Mouse (Mus musculus): ENCODE measurements around the gene Ppp1ca. TPM values are rescaled to one million over a fixed set of nuclear protein-coding genes. Genes with fewer than 3 reads are reported as not detected.

Gene Ppp1ca
- polyA plus RNA-seq, 1 experiment from 2014 or later: 837 TPM

DNA sequence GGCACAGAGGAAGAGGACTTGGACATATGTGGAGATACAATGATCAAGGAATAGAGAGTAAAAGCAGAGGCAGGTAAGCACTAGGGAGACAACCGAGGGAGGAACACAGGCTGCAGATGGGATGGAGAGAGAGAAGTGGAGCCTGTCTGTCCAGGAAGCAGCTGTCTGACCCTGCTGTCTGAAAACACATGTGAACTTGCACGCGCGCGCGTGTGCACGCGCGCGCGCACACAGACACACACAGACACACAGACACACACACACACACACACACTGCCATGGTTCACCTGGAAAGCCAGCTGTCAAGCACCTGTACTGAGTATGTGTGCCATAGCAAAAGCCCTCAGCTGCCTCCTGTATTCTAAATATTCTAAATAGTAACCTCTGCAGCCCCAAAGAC lies 26.4 kb downstream of the Ppp1ca start:
- Histone ChIP-seq H3K4me2 (ENCODE audit: low read length) (peak overlapping the region; percentile 81; the same call in 1 of the 2 replicates), H3K36me3 (ENCODE audit: control insufficient read depth, insufficient read depth, low read length) (peaks cover 7% of the 10 kb centered on the region), H3K4me3 (ENCODE audit: low read depth, low read length) (no peak overlapping the region), H3K4me1 (replicated peaks; ENCODE audit: control insufficient read depth, insufficient read depth, low read length) (peaks cover 74% of the 10 kb centered on the region), H3K27me3 (replicated peaks; ENCODE audit: control insufficient read depth, insufficient read depth, low read length) (no peaks in the 10 kb centered on the region), H3K9ac (ENCODE audit: low read length) (no peak overlapping the region), H3K27ac (ENCODE audit: low read depth) (peak overlapping the region; percentile 94), H3K9me3 (ENCODE audit: control insufficient read depth, low read length) (no peaks in the 10 kb centered on the region)
- DNase-seq (ENCODE audit: low spot score): no peak
- ATAC-seq (replicated peaks; ENCODE audit: low FRiP score, low TSS enrichment, low read depth): no peak
- WGBS: 53% methylated on average over 11 of the region's 11 CpGs

DNA sequence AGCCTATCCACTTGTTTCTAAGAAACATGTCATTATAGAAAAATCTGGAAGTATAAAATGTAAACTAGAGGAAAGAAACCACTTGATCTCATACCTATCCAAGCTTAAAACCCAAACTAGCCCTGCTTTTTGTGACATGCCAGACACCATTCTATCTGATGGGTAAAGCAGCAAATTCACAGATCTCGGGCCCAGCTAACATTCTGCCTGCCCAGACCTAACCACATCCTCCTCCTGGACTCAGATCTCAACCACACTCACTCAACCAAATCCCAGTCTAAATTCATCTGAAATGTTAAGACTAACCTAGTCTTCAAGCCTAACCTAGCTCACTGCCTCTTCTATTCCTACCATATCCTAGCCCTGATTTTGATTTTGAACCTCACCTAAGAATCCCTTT lies 26.9 kb downstream of the Ppp1ca start:
- 56% methylated on average over 1 of the region's 1 CpGs for WGBS
- Histone ChIP-seq H3K9me3 (ENCODE audit: control insufficient read depth, low read length) (no peaks in the 10 kb centered on the region), H3K4me2 (ENCODE audit: low read length) (no peak overlapping the region), H3K4me1 (replicated peaks; ENCODE audit: control insufficient read depth, insufficient read depth, low read length) (peaks cover 69% of the 10 kb centered on the region), H3K27ac (ENCODE audit: low read depth) (0 out of 2 replicates have a peak overlapping the region, but pooled peaks have one; percentile 94), H3K9ac (ENCODE audit: low read length) (no peak overlapping the region), H3K27me3 (replicated peaks; ENCODE audit: control insufficient read depth, insufficient read depth, low read length) (no peaks in the 10 kb centered on the region), H3K36me3 (ENCODE audit: control insufficient read depth, insufficient read depth, low read length) (peaks cover 7% of the 10 kb centered on the region), H3K4me3 (ENCODE audit: low read depth, low read length) (no peak overlapping the region)
- DNase-seq (ENCODE audit: low spot score) (no peak), ATAC-seq (replicated peaks; ENCODE audit: low FRiP score, low TSS enrichment, low read depth) (no peak)

DNA sequence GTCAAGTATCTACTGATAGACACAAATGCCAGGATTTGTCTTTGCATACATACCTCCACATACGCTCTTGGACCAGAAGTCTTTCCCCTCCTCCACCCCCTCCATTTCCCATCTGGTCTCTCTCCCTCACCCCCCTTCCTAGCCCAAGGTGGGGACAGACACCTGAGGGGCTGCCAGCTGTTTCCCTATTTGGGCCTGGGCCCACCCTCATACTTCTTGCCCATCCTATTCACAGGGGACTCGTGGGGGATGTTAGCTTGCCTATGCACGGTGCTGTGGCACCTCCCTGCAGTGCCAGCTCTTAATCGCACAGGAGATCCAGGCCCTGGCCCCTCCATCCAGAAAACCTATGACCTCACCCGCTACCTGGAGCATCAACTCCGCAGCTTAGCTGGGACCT lies 28.1 kb downstream of the Ppp1ca start:
- 85% methylated on average over 6 of the region's 6 CpGs for WGBS
- Histone ChIP-seq H3K9ac (ENCODE audit: low read length) (no peak overlapping the region), H3K4me1 (replicated peaks; ENCODE audit: control insufficient read depth, insufficient read depth, low read length) (peaks cover 68% of the 10 kb centered on the region), H3K9me3 (ENCODE audit: control insufficient read depth, low read length) (no peaks in the 10 kb centered on the region), H3K27me3 (replicated peaks; ENCODE audit: control insufficient read depth, insufficient read depth, low read length) (no peaks in the 10 kb centered on the region), H3K4me3 (ENCODE audit: low read depth, low read length) (no peak overlapping the region), H3K27ac (ENCODE audit: low read depth) (peak overlapping the region; percentile 58; the same call in 1 of the 2 replicates), H3K36me3 (ENCODE audit: control insufficient read depth, insufficient read depth, low read length) (peaks cover 7% of the 10 kb centered on the region), H3K4me2 (ENCODE audit: low read length) (peak overlapping the region; percentile 25)
- DNase-seq (ENCODE audit: low spot score) (no peak), ATAC-seq (replicated peaks; ENCODE audit: low FRiP score, low TSS enrichment, low read depth) (no peak)

DNA sequence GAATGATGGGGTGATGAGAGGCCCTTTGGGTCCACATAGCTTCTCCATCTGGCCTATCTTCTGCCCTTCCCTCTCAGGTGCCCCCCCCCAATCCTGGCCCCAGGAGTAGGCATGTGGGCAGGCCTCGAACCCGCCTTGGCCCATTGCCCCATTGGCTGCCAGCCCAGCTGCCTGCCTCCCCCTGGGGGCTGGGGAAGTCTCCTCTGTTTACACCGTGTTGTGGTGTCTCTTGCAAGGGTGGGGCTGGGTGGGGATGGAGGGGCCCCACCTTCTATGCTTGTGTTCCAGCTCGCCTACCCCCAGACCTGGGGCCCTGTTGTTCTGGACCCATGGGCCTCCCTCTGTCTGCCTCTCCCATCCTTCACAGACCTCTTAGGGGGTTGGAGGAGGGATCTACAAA lies 28.6 kb downstream of the Ppp1ca start:
- Histone ChIP-seq H3K36me3 (ENCODE audit: control insufficient read depth, insufficient read depth, low read length) (peaks cover 7% of the 10 kb centered on the region), H3K9me3 (ENCODE audit: control insufficient read depth, low read length) (no peaks in the 10 kb centered on the region), H3K4me1 (replicated peaks; ENCODE audit: control insufficient read depth, insufficient read depth, low read length) (peaks cover 67% of the 10 kb centered on the region), H3K4me3 (ENCODE audit: low read depth, low read length) (no peak overlapping the region), H3K27me3 (replicated peaks; ENCODE audit: control insufficient read depth, insufficient read depth, low read length) (no peaks in the 10 kb centered on the region), H3K4me2 (ENCODE audit: low read length) (peak overlapping the region; percentile 25), H3K27ac (ENCODE audit: low read depth) (peak overlapping the region; percentile 58; the same call in 1 of the 2 replicates), H3K9ac (ENCODE audit: low read length) (no peak overlapping the region)
- WGBS: 39% methylated on average over 4 of the region's 4 CpGs
- DNase-seq (ENCODE audit: low spot score) (no peak), ATAC-seq (replicated peaks; ENCODE audit: low FRiP score, low TSS enrichment, low read depth) (no peak)

DNA sequence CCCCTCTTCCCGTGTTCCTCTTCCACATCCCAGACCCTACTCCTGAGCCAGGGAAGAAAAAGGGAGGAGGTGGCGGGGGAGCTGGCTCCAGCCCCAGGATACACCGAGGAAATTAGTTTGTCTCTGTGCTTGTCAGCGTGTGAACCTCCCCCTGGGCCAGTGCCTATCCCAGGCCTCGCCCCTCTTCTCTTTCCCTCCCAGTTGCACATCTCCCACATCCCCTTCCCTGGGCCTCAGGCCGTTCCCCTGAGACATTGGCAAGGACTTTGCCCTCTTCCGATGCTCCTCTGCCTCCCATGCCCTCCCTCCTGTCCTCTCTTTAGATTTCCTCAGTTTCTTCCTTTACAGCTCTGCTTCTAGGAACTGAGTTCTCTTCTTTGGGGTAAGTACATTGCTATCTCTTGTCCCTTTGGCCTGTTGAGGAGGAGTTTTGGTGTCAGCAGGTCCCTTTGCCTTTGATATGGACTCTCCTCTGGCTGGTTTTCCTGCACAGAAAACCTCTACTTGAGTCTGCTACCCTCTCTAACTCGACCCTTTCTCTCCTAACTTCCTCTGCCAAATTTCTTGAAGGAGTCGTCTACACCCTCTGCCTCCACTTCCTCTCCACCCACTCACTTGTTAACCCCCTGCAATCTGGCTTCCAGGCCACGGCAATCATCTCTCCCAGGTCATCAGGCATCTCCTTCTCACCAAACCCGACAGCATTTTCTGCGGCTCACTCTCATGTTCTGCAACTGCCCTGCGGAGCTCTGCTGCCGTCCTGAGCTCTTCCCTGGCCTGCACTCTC lies 29.3 kb downstream of the Ppp1ca start:
- 14% methylated on average over 14 of the region's 14 CpGs for WGBS
- peaks cover 7% of the 10 kb centered on the region for H3K36me3 ChIP-seq (ENCODE audit: control insufficient read depth, insufficient read depth, low read length)
- H3K9ac ChIP-seq (ENCODE audit: low read length): peak overlapping the region; percentile 25; the same call in 1 of the 2 replicates
- peaks cover 62% of the 10 kb centered on the region for H3K4me1 ChIP-seq (replicated peaks; ENCODE audit: control insufficient read depth, insufficient read depth, low read length)
- H3K4me3 ChIP-seq (ENCODE audit: low read depth, low read length): no peak overlapping the region
- peak overlapping the region; percentile 25 for H3K4me2 ChIP-seq (ENCODE audit: low read length)
- DNase-seq (ENCODE audit: low spot score): no peak
- no peaks in the 10 kb centered on the region for H3K9me3 ChIP-seq (ENCODE audit: control insufficient read depth, low read length)
- no peaks in the 10 kb centered on the region for H3K27me3 ChIP-seq (replicated peaks; ENCODE audit: control insufficient read depth, insufficient read depth, low read length)
- H3K27ac ChIP-seq (ENCODE audit: low read depth): peak overlapping the region; percentile 58; the same call in 1 of the 2 replicates
- peak; percentile 60 for ATAC-seq (replicated peaks; ENCODE audit: low FRiP score, low TSS enrichment, low read depth)

DNA sequence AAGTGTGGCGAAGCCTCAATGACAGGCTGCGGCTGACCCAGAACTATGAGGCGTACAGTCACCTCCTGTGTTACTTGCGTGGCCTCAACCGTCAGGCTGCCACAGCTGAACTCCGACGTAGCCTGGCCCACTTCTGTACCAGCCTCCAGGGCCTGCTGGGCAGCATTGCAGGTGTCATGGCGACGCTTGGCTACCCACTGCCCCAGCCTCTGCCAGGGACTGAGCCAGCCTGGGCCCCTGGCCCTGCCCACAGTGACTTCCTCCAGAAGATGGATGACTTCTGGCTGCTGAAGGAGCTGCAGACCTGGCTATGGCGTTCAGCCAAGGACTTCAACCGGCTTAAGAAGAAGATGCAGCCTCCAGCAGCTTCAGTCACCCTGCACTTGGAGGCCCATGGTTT lies 30.3 kb downstream of the Ppp1ca start:
- DNase-seq (ENCODE audit: low spot score): no peak
- Histone ChIP-seq H3K27ac (ENCODE audit: low read depth) (no peak overlapping the region), H3K4me1 (replicated peaks; ENCODE audit: control insufficient read depth, insufficient read depth, low read length) (peaks cover 53% of the 10 kb centered on the region), H3K27me3 (replicated peaks; ENCODE audit: control insufficient read depth, insufficient read depth, low read length) (no peaks in the 10 kb centered on the region), H3K4me2 (ENCODE audit: low read length) (peak overlapping the region; percentile 13; the same call in 1 of the 2 replicates), H3K4me3 (ENCODE audit: low read depth, low read length) (no peak overlapping the region), H3K36me3 (ENCODE audit: control insufficient read depth, insufficient read depth, low read length) (peaks cover 7% of the 10 kb centered on the region), H3K9ac (ENCODE audit: low read length) (no peak overlapping the region), H3K9me3 (ENCODE audit: control insufficient read depth, low read length) (no peaks in the 10 kb centered on the region)
- ATAC-seq (replicated peaks; ENCODE audit: low FRiP score, low TSS enrichment, low read depth): no peak
- 64% methylated on average over 11 of the region's 11 CpGs for WGBS

DNA sequence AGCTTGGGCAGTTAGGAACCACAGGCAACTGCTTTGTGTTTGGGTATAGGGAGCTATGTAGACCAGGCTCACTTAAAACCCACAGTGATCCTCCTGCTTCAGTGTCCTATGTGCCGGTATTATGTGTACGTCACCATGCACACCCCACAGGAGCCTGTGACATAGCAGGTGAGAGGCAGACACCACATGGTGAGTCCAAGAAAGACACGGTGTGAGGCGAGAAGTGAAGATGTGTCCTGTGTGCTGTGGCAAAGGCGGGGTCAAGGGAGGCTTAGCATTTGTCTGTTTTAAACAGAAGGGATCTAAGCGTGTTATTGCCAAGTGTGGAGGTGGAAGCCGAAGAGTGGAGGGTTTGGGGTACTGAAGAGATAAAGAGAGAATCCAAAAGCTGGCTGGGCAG lies 34.9 kb downstream of the Ppp1ca start:
- DNase-seq (ENCODE audit: low spot score) (no peak), ATAC-seq (replicated peaks; ENCODE audit: low FRiP score, low TSS enrichment, low read depth) (no peak)
- no peaks in the 10 kb centered on the region for H3K9me3 ChIP-seq (ENCODE audit: control insufficient read depth, low read length)
- peaks cover 7% of the 10 kb centered on the region for H3K36me3 ChIP-seq (ENCODE audit: control insufficient read depth, insufficient read depth, low read length)
- H3K4me2 ChIP-seq (ENCODE audit: low read length): no peak overlapping the region
- no peaks in the 10 kb centered on the region for H3K27me3 ChIP-seq (replicated peaks; ENCODE audit: control insufficient read depth, insufficient read depth, low read length)
- no peak overlapping the region for H3K4me3 ChIP-seq (ENCODE audit: low read depth, low read length)
- H3K27ac ChIP-seq (ENCODE audit: low read depth): no peak overlapping the region
- H3K9ac ChIP-seq (ENCODE audit: low read length): no peak overlapping the region
- 90% methylated on average over 7 of the region's 7 CpGs for WGBS
- peaks cover 22% of the 10 kb centered on the region for H3K4me1 ChIP-seq (replicated peaks; ENCODE audit: control insufficient read depth, insufficient read depth, low read length)

DNA sequence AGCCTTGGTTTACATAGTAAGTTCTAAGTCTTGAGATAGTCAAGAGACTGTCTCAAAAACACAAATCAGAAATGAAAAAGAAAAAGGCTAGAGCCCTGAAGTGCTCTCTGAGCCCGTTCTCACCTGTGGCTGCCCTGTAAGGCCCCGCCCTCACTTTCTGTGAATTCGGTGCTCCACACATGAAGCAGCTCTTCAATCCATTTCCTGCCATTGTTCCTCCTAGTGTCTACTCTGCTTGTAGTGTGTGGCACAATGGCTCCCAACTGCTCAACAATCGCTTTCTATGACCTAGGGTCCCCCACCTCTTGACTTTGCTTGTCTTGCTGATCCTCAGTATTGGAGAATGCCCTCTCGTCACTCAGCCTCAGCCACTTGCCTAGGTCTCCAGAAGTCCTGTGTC lies 35.6 kb downstream of the Ppp1ca start:
- no peak for ATAC-seq (replicated peaks; ENCODE audit: low FRiP score, low TSS enrichment, low read depth)

More for the DNA sequence above, 35.6 kb downstream of the Ppp1ca start:
- H3K4me2 ChIP-seq (ENCODE audit: low read length): no peak overlapping the region
- no peak overlapping the region for H3K4me3 ChIP-seq (ENCODE audit: low read depth, low read length)
- 79% methylated on average over 5 of the region's 5 CpGs for WGBS
- H3K27me3 ChIP-seq (replicated peaks; ENCODE audit: control insufficient read depth, insufficient read depth, low read length): no peaks in the 10 kb centered on the region
- no peak for DNase-seq (ENCODE audit: low spot score)
- no peaks in the 10 kb centered on the region for H3K9me3 ChIP-seq (ENCODE audit: control insufficient read depth, low read length)
- H3K27ac ChIP-seq (ENCODE audit: low read depth): no peak overlapping the region
- peaks cover under 1% of the 10 kb centered on the region; the same call in 1 of the 2 replicates for H3K36me3 ChIP-seq (ENCODE audit: control insufficient read depth, insufficient read depth, low read length)
- H3K4me1 ChIP-seq (replicated peaks; ENCODE audit: control insufficient read depth, insufficient read depth, low read length): peaks cover 20% of the 10 kb centered on the region
- no peak overlapping the region for H3K9ac ChIP-seq (ENCODE audit: low read length)

Data from intestine, embryonic 14.5 days (tissue).